Mouse (Mus musculus): ENCODE measurements around the gene Plin1.

GRCm38 (mm10) chr7:79758176-79758575 lies 25.5 kb upstream of the Plin1 start:
- no peak for TF ChIP-seq POLR2A (IDR thresholded peaks at IDR 0.05; ENCODE audit: insufficient read depth, low read depth, low read length)
- no peak for TF ChIP-seq CTCF (IDR thresholded peaks at IDR 0.05; ENCODE audit: insufficient read depth, low read depth, low read length)
